Mouse (Mus musculus) bone marrow, adult 2 months (tissue): ENCODE measurements around the gene Vmn1r204.
"Not testable (repeated sequence)": the region's sequence is repeated elsewhere in the genome, so short reads cannot be mapped to it uniquely, and the experiment has no call there.

Source experiments
- CTCF ChIP-seq: fragments of 200-500 bp; IDR thresholded peaks from 2 replicates; pipeline ENCODE4 v1.5.1; 2011; ENCODE audit warnings: low read length, control low read depth; ENCODE audit not compliant: control insufficient read depth, insufficient read depth
- POLR2A ChIP-seq: fragments of 200-500 bp; IDR thresholded peaks from 2 replicates; pipeline ENCODE4 v1.6.1; 2011; ENCODE audit warnings: low read depth, mild to moderate bottlenecking, control low read depth, low read length, borderline replicate concordance; ENCODE audit not compliant: control insufficient read depth

GRCm38 (mm10) chr13:22583336-22583735 is 30.3 kb downstream of the Vmn1r204 start:
- TF ChIP-seq CTCF, POLR2A: not testable (repeated sequence)
